Mouse (Mus musculus): ENCODE measurements around the gene Crct1. TPM values are rescaled to one million over a fixed set of nuclear protein-coding genes. Genes with fewer than 3 reads are reported as not detected.

The Crct1 gene
- total and polyA plus RNA-seq, 3 experiments = not detected

- H3K9ac ChIP-seq (ENCODE audit: control insufficient read depth, low read depth, low read length, poor library complexity, severe bottlenecking) = no peak within 1 kb of the TSS
- H3K27ac ChIP-seq (ENCODE audit: control insufficient read depth, low read depth, low read length) = no peak within 1 kb of the TSS
- H3K79me2 ChIP-seq (ENCODE audit: control insufficient read depth, insufficient read depth, low read length, poor library complexity) = no peaks in the 10 kb centered on the region
- H3K27me3 ChIP-seq (ENCODE audit: control insufficient read depth in 1 of 2, insufficient read depth in 2 of 2, low read length in 2 of 2) = no peaks in the 10 kb centered on the region
- DNase-seq (ENCODE audit: low read depth, low spot score) = no peak
- H3K4me1 ChIP-seq (ENCODE audit: control insufficient read depth in 1 of 2, insufficient read depth in 2 of 2, low read length in 2 of 2) = no peaks in the 10 kb centered on the region
- TF ChIP-seq ETS1 (IDR thresholded peaks at IDR 0.05; ENCODE audit: low read depth, low read length) = no peak
- no peak for TF ChIP-seq POLR2AphosphoS2 (IDR thresholded peaks at IDR 0.05; ENCODE audit: low read length)
- TF ChIP-seq KAT2A (conservative IDR thresholded peaks at IDR 0.05; ENCODE audit: low read depth, low read length) = no peak
- no peaks in the 10 kb centered on the region for H3K9me3 ChIP-seq (replicated peaks; ENCODE audit: insufficient read depth, low read length)
- no peak within 1 kb of the TSS for H3K4me3 ChIP-seq (ENCODE audit: control insufficient read depth in 1 of 2, insufficient read depth in 1 of 2, low read depth in 2 of 2, low read length in 2 of 2)
- H3K36me3 ChIP-seq (ENCODE audit: control insufficient read depth in 1 of 2, insufficient read depth in 2 of 2, low read length in 2 of 2) = no peaks in the 10 kb centered on the region
These were observed 3.5 kb upstream of the Crct1 start, which contains the start of gene Lce1m for GRCm38 (mm10) chr3:93018960-93019359. Gene Lce1m, minus strand, starts transcription at chr3:93019060.

GRCm38 (mm10) chr3:93014871-93015270 lies 616 bp downstream of the Crct1 start:
- no peak overlapping the region for H3K9ac ChIP-seq (ENCODE audit: control insufficient read depth, low read depth, low read length, poor library complexity, severe bottlenecking)
- no peaks in the 10 kb centered on the region for H3K79me2 ChIP-seq (ENCODE audit: control insufficient read depth, insufficient read depth, low read length, poor library complexity)
- no peaks in the 10 kb centered on the region for H3K36me3 ChIP-seq (ENCODE audit: control insufficient read depth in 1 of 2, insufficient read depth in 2 of 2, low read length in 2 of 2)
- H3K9me3 ChIP-seq (replicated peaks; ENCODE audit: insufficient read depth, low read length) = no peaks in the 10 kb centered on the region
- no peak for DNase-seq (ENCODE audit: low read depth, low spot score)
- H3K4me3 ChIP-seq (ENCODE audit: control insufficient read depth in 1 of 2, insufficient read depth in 1 of 2, low read depth in 2 of 2, low read length in 2 of 2) = no peak overlapping the region
- no peak overlapping the region for H3K27ac ChIP-seq (ENCODE audit: control insufficient read depth, low read depth, low read length)
- H3K4me1 ChIP-seq (ENCODE audit: control insufficient read depth in 1 of 2, insufficient read depth in 2 of 2, low read length in 2 of 2) = no peaks in the 10 kb centered on the region
- TF ChIP-seq CTCF (IDR thresholded peaks at IDR 0.05 in 2 of 3, conservative IDR thresholded peaks at IDR 0.05 in 1 of 3; ENCODE audit: control insufficient read depth in 1 of 3, insufficient read depth in 1 of 3, low read depth in 2 of 3, low read length in 3 of 3, poor library complexity in 1 of 3, severe bottlenecking in 1 of 3) (no peak), MYC (IDR thresholded peaks at IDR 0.05; ENCODE audit: low read depth, low read length) (no peak), MYB (IDR thresholded peaks at IDR 0.05; ENCODE audit: low read depth, low read length) (no peak), HCFC1 (IDR thresholded peaks at IDR 0.05; ENCODE audit: low read depth, low read length) (no peak), TCF12 (IDR thresholded peaks at IDR 0.05; ENCODE audit: low read depth, low read length) (no peak), NRF1 (IDR thresholded peaks at IDR 0.05; ENCODE audit: insufficient read depth, low read depth, low read length, poor library complexity, severe bottlenecking) (no peak), NELFE (IDR thresholded peaks at IDR 0.05; ENCODE audit: low read depth, low read length) (no peak), MAX (IDR thresholded peaks at IDR 0.05; ENCODE audit: low read length) (no peak), POLR2A (IDR thresholded peaks at IDR 0.05; ENCODE audit: control insufficient read depth in 1 of 2, insufficient read depth in 1 of 2, low read depth in 1 of 2, low read length in 2 of 2, poor library complexity in 1 of 2) (no peak), GABPA (IDR thresholded peaks at IDR 0.05; ENCODE audit: low read depth, low read length) (no peak), E2F4 (IDR thresholded peaks at IDR 0.05; ENCODE audit: borderline replicate concordance, low read depth, low read length) (no peak), ZNF384 (IDR thresholded peaks at IDR 0.05; ENCODE audit: low read depth, low read length) (no peak), BHLHE40 (IDR thresholded peaks at IDR 0.05; ENCODE audit: borderline replicate concordance, low read depth, low read length) (no peak), TAL1 (IDR thresholded peaks at IDR 0.05; ENCODE audit: low read length) (no peak), RCOR1 (IDR thresholded peaks at IDR 0.05; ENCODE audit: low read depth, low read length) (no peak), USF1 (IDR thresholded peaks at IDR 0.05; ENCODE audit: low read depth, low read length) (no peak), USF2 (IDR thresholded peaks at IDR 0.05; ENCODE audit: borderline replicate concordance in 1 of 2, insufficient read depth in 1 of 2, low read depth in 1 of 2, low read length in 2 of 2) (no peak)
- no peaks in the 10 kb centered on the region for H3K27me3 ChIP-seq (ENCODE audit: control insufficient read depth in 1 of 2, insufficient read depth in 2 of 2, low read length in 2 of 2)
